Mouse (Mus musculus): ENCODE data around the gene Pitx2. TPM values are rescaled to one million over a fixed set of nuclear protein-coding genes. Genes with fewer than 3 reads are reported as not detected.
A peak's percentile ranks its signal among the peaks of the same experiment; 100 is the strongest.

The Pitx2 gene
- polyA plus RNA-seq, 1 experiment from 2014 or later: 22.1 TPM

DNA sequence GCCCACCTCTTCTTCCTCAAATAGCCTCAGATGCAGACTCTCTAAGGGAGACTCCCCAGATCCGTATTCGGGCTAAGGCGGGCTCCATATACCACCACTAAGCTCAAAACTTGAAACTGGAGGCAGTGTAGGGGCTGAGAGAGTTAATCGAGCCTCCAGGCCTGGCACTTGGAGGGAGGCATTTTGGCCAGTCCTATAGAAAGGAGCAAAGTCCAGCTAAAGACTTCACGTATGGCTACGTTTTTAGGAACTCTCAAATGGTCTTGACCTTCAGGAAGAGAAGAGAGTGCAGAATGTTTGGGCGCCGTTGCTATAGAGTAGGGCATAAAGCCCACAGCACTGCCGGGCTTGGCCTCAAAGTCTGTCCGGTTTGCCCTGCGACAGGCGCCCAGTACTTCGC is 7.1 kb downstream of the Pitx2 start:
- Histone ChIP-seq H3K27me3 (ENCODE audit: control insufficient read depth, insufficient read depth, low read length) (peaks cover 76% of the 10 kb centered on the region), H3K4me3 (replicated peaks; ENCODE audit: low read length) (no peak overlapping the region), H3K4me1 (ENCODE audit: control insufficient read depth, insufficient read depth, low read length) (peaks cover 7% of the 10 kb centered on the region; the same call in 1 of the 2 replicates), H3K9ac (ENCODE audit: low read length) (no peak overlapping the region), H3K4me2 (ENCODE audit: low read depth, low read length) (no peak overlapping the region), H3K36me3 (ENCODE audit: control insufficient read depth, insufficient read depth, low read length) (no peaks in the 10 kb centered on the region), H3K27ac (ENCODE audit: low read length) (no peak overlapping the region), H3K9me3 (replicated peaks; ENCODE audit: control insufficient read depth, low read length) (no peaks in the 10 kb centered on the region)
- no peak for ATAC-seq (ENCODE audit: insufficient read depth, low FRiP score)
- 19% methylated on average over 13 of the region's 13 CpGs for WGBS

DNA sequence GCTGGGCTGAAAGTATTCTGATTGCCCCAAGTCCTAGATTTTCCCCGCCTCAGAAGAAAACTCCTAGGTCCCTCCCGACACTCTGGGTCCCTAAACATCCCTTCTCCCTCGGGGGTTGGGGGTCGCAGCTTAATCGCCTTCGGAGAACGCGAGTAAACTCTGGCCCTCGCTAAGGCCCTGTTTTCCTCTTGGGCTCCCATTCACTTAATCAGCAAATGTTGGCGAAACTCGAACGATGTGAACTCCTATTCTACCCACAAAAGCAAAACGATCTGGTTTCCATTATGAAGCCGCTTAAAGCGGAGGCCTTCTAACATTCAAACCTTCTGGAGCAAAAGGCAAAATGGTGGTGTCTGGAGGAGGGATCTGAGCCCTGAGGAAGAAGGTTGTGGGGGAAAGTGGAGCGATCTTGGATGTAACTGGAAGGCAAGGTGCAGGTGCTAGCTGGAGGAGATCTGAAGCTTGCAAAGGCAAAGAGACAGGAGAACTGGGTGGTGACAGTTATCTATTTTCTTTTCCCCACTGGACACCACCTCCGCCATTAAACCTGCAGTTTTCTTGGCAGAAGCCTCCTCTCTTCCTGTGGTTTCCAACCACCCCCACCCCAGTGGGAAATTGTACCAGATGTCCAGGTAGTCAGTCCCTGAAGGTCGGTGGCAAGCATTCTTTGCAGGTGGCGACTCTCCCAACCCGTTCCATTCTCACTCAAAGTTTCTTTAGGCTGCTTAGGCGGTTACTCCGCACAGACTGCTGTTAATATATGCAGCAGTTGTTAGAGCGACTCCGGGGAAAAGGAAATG is 7.8 kb downstream of the Pitx2 start:
- Histone ChIP-seq H3K4me3 (replicated peaks; ENCODE audit: low read length) (no peak overlapping the region), H3K27ac (ENCODE audit: low read length) (no peak overlapping the region), H3K27me3 (ENCODE audit: control insufficient read depth, insufficient read depth, low read length) (peaks cover 76% of the 10 kb centered on the region), H3K9ac (ENCODE audit: low read length) (no peak overlapping the region), H3K4me1 (ENCODE audit: control insufficient read depth, insufficient read depth, low read length) (peaks cover 7% of the 10 kb centered on the region; the same call in 1 of the 2 replicates), H3K9me3 (replicated peaks; ENCODE audit: control insufficient read depth, low read length) (no peaks in the 10 kb centered on the region), H3K36me3 (ENCODE audit: control insufficient read depth, insufficient read depth, low read length) (no peaks in the 10 kb centered on the region), H3K4me2 (ENCODE audit: low read depth, low read length) (no peak overlapping the region)
- no peak for ATAC-seq (ENCODE audit: insufficient read depth, low FRiP score)
- WGBS: 15% methylated on average over 24 of the region's 24 CpGs

DNA sequence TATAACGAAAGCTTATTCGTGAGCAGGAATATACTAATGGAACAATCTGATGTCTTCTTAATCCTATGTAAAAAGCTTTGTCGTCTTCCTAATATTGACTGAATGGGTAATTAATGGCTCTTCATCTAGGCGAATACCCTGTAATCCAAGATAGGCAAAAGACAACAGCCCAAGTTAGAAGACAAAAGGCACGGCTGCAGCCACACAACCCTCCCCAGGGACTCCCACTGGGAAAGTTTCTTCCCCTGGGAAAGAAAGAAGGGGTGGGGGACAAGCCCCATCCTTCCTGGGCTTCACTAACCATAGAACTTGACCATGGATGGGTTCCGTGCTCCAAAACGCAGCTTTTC is 8.3 kb downstream of the Pitx2 start:
- 23% methylated on average over 7 of the region's 7 CpGs for WGBS
- peaks cover 7% of the 10 kb centered on the region; the same call in 1 of the 2 replicates for H3K4me1 ChIP-seq (ENCODE audit: control insufficient read depth, insufficient read depth, low read length)
- no peak overlapping the region for H3K4me3 ChIP-seq (replicated peaks; ENCODE audit: low read length)
- H3K27ac ChIP-seq (ENCODE audit: low read length): no peak overlapping the region
- no peaks in the 10 kb centered on the region for H3K9me3 ChIP-seq (replicated peaks; ENCODE audit: control insufficient read depth, low read length)
- H3K36me3 ChIP-seq (ENCODE audit: control insufficient read depth, insufficient read depth, low read length): no peaks in the 10 kb centered on the region
- no peak overlapping the region for H3K4me2 ChIP-seq (ENCODE audit: low read depth, low read length)
- H3K9ac ChIP-seq (ENCODE audit: low read length): no peak overlapping the region
- no peak for ATAC-seq (ENCODE audit: insufficient read depth, low FRiP score)
- peaks cover 71% of the 10 kb centered on the region for H3K27me3 ChIP-seq (ENCODE audit: control insufficient read depth, insufficient read depth, low read length)

DNA sequence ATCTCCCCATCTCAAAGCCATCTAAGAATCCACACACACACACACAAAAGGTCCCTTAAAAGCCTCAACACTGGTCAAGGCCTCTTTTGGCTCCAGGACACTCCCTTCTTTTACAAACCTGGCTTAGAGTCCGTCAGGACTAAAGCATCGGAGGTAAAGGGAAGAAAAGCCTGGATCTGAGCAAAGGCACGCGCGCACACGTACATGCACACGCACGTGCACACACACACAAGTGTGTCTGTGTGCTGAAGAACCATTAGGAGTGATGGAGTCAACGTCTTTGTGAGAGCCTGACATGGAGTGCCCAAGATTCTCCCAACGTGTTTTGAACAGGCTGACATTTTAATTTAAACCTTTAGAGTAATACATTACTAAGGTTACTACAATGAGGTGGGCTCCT is 8.7 kb downstream of the Pitx2 start:
- Histone ChIP-seq H3K4me1 (ENCODE audit: control insufficient read depth, insufficient read depth, low read length) (peaks cover 7% of the 10 kb centered on the region; the same call in 1 of the 2 replicates), H3K9ac (ENCODE audit: low read length) (no peak overlapping the region), H3K36me3 (ENCODE audit: control insufficient read depth, insufficient read depth, low read length) (no peaks in the 10 kb centered on the region), H3K27me3 (ENCODE audit: control insufficient read depth, insufficient read depth, low read length) (peaks cover 70% of the 10 kb centered on the region), H3K4me2 (ENCODE audit: low read depth, low read length) (no peak overlapping the region), H3K9me3 (replicated peaks; ENCODE audit: control insufficient read depth, low read length) (no peaks in the 10 kb centered on the region), H3K27ac (ENCODE audit: low read length) (no peak overlapping the region), H3K4me3 (replicated peaks; ENCODE audit: low read length) (no peak overlapping the region)
- ATAC-seq (ENCODE audit: insufficient read depth, low FRiP score): no peak
- WGBS: 23% methylated on average over 10 of the region's 10 CpGs

DNA sequence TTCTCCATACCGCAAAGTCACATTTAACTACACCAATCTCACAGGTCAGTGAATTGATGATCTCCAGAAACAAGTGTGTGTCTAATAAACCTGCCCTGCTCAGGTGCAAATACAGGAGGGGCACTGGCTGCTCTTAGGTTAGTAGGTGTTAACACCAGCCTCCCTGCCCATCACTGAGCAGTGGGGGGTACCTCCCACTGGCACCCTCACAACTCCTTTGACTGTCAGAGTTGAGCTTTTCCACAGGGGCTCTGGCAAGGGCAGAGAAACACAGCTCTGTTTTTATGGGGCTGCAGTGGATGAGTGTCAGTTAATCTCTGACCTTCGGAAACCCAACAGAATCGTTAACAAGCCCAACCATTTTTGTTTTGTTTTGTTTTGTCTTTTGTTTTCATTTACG is 9.6 kb downstream of the Pitx2 start:
- H3K4me3 ChIP-seq (replicated peaks; ENCODE audit: low read length): no peak overlapping the region
- peaks cover 63% of the 10 kb centered on the region for H3K27me3 ChIP-seq (ENCODE audit: control insufficient read depth, insufficient read depth, low read length)
- peaks cover 3% of the 10 kb centered on the region; the same call in 1 of the 2 replicates for H3K4me1 ChIP-seq (ENCODE audit: control insufficient read depth, insufficient read depth, low read length)
- 20% methylated on average over 4 of the region's 4 CpGs for WGBS
- no peak overlapping the region for H3K27ac ChIP-seq (ENCODE audit: low read length)
- H3K4me2 ChIP-seq (ENCODE audit: low read depth, low read length): no peak overlapping the region
- ATAC-seq (ENCODE audit: insufficient read depth, low FRiP score): no peak
- no peak overlapping the region for H3K9ac ChIP-seq (ENCODE audit: low read length)
- no peaks in the 10 kb centered on the region for H3K9me3 ChIP-seq (replicated peaks; ENCODE audit: control insufficient read depth, low read length)
- H3K36me3 ChIP-seq (ENCODE audit: control insufficient read depth, insufficient read depth, low read length): no peaks in the 10 kb centered on the region

DNA sequence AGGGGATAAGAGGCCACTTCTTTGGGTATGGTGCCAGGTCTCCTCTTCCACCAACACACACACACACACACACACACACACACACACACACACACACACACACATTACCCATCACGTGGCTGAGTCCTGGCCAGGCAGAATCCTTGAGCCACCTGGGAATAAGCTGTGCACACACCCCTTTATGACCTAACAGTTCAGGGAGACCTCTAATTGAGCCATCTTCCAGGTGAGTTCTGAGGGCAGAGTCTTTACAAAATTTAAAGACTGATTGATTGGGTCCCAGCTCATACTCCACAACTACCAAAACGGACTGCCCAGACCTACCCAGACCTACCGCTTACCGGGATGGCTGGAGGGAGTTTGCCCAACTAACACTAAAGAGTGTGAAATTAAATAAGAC is 10.1 kb downstream of the Pitx2 start:
- no peak for ATAC-seq (ENCODE audit: insufficient read depth, low FRiP score)
- Histone ChIP-seq H3K4me1 (ENCODE audit: control insufficient read depth, insufficient read depth, low read length) (no peaks in the 10 kb centered on the region), H3K9me3 (replicated peaks; ENCODE audit: control insufficient read depth, low read length) (no peaks in the 10 kb centered on the region), H3K4me3 (replicated peaks; ENCODE audit: low read length) (no peak overlapping the region), H3K9ac (ENCODE audit: low read length) (no peak overlapping the region), H3K4me2 (ENCODE audit: low read depth, low read length) (no peak overlapping the region), H3K27me3 (ENCODE audit: control insufficient read depth, insufficient read depth, low read length) (peaks cover 59% of the 10 kb centered on the region), H3K27ac (ENCODE audit: low read length) (no peak overlapping the region), H3K36me3 (ENCODE audit: control insufficient read depth, insufficient read depth, low read length) (no peaks in the 10 kb centered on the region)
- 28% methylated on average over 4 of the region's 4 CpGs for WGBS

DNA sequence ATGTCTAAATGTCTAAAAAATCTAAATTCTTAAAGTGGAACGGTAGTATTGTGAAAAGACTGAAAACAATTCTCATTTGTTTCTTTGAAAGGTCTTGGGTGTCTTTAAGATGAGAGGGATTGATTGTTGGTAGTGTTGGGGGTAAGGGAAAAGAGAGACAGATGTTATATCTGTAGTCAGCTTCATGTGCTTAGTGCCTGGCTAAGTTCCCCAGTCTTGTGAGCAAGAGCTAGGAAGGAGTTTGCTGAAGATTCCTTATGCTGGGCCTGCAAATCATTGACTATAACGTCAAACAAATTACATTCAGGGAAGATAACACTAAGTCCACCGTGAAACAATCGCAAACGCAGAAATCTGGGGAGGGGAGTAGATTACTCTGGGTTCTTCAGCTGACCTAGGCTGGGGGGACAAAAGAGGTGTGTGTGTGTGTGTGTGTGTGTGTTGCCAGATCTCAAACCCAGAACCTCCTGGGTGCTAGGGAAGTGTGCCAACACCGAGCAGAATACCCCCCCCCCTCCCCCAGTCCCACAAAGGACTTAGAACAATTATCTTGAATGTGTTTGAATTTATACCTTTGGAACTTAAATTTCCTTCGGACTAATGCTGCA is 12.5 kb downstream of the Pitx2 start:
- no peak for ATAC-seq (ENCODE audit: insufficient read depth, low FRiP score)
- Histone ChIP-seq H3K4me3 (replicated peaks; ENCODE audit: low read length) (no peak overlapping the region), H3K9me3 (replicated peaks; ENCODE audit: control insufficient read depth, low read length) (no peaks in the 10 kb centered on the region), H3K27ac (ENCODE audit: low read length) (no peak overlapping the region), H3K4me1 (ENCODE audit: control insufficient read depth, insufficient read depth, low read length) (no peaks in the 10 kb centered on the region), H3K9ac (ENCODE audit: low read length) (no peak overlapping the region), H3K4me2 (ENCODE audit: low read depth, low read length) (no peak overlapping the region), H3K27me3 (ENCODE audit: control insufficient read depth, insufficient read depth, low read length) (peaks cover 43% of the 10 kb centered on the region), H3K36me3 (ENCODE audit: control insufficient read depth, insufficient read depth, low read length) (no peaks in the 10 kb centered on the region)
- WGBS: 6% methylated on average over 7 of the region's 7 CpGs

DNA sequence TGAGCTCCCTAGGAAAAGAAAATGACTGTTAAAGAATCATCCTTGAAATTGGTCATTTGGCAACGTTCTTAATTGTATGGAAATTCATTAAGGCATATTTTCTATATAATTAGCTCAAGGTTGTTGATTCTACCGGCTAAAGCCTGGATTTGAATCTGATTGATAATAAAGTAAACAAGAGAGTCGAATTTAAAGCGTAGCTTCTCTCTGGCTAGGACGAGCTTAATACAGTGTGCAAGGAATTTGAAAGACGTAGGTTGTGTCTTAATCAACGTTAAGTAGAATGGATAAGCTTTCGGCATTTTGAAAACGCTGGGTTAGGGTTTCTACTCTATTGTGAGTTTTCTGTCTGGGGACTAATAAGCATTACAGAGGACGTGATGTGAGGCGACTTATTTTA is 13.1 kb downstream of the Pitx2 start:
- 5% methylated on average over 11 of the region's 11 CpGs for WGBS
- no peaks in the 10 kb centered on the region for H3K36me3 ChIP-seq (ENCODE audit: control insufficient read depth, insufficient read depth, low read length)
- no peak overlapping the region for H3K27ac ChIP-seq (ENCODE audit: low read length)
- no peaks in the 10 kb centered on the region for H3K4me1 ChIP-seq (ENCODE audit: control insufficient read depth, insufficient read depth, low read length)
- H3K4me2 ChIP-seq (ENCODE audit: low read depth, low read length): no peak overlapping the region; the same call in 1 of the 2 replicates
- peaks cover 44% of the 10 kb centered on the region for H3K27me3 ChIP-seq (ENCODE audit: control insufficient read depth, insufficient read depth, low read length)
- H3K9me3 ChIP-seq (replicated peaks; ENCODE audit: control insufficient read depth, low read length): no peaks in the 10 kb centered on the region
- ATAC-seq (ENCODE audit: insufficient read depth, low FRiP score): no peak
- H3K9ac ChIP-seq (ENCODE audit: low read length): no peak overlapping the region
- no peak overlapping the region for H3K4me3 ChIP-seq (replicated peaks; ENCODE audit: low read length)

DNA sequence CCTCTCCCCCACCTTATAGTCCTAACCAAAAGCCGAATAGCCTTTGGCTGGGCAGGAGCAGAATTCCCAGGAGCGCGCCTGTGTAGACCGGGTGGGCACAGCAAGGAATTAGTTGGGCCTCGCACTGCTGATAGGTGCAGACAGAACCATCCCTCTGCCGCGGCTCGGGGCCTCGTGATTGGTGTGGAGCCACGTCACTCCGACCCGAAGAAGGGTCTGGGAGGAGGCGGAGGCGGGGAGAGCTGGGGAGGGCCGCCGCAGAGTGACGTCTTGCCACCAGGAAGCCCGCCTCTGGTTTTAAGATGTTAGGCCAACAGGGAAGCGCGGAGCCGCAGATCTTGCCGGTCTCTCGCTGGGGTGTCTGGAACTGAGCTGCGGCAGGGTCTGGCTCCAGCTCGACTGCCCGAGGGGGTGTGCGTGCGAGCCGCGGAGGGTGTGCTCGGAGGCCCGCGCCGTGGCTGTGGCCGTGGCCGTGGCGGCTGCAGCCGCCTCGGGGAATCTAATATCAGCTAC is 14.0 kb downstream of the Pitx2 start:
- Histone ChIP-seq H3K4me2 (ENCODE audit: low read depth, low read length) (peak overlapping the region; percentile 87), H3K4me1 (ENCODE audit: control insufficient read depth, insufficient read depth, low read length) (no peaks in the 10 kb centered on the region), H3K9me3 (replicated peaks; ENCODE audit: control insufficient read depth, low read length) (no peaks in the 10 kb centered on the region), H3K27ac (ENCODE audit: low read length) (peak overlapping the region; percentile 56), H3K27me3 (ENCODE audit: control insufficient read depth, insufficient read depth, low read length) (peaks cover 45% of the 10 kb centered on the region), H3K36me3 (ENCODE audit: control insufficient read depth, insufficient read depth, low read length) (no peaks in the 10 kb centered on the region), H3K4me3 (replicated peaks; ENCODE audit: low read length) (peak overlapping the region; percentile 64), H3K9ac (ENCODE audit: low read length) (peak overlapping the region; percentile 57)
- ATAC-seq (ENCODE audit: insufficient read depth, low FRiP score): peak; percentile 93
- under 1% methylated on average over 39 of the region's 39 CpGs for WGBS

Measured in stomach, embryonic 16.5 days (tissue).